Mouse (Mus musculus) c-Kit-positive CD71-positive TER-119-positive erythroid progenitor cells, embryonic 14.5 days (primary cell): Measurements from ENCODE around the gene Snap25.

Source experiments
- DNase-seq: peaks from one replicate; pipeline ENCODE4 v3.0.0-alpha.2; 2013; ENCODE audit warnings: low spot score

The Snap25 gene

DNA sequence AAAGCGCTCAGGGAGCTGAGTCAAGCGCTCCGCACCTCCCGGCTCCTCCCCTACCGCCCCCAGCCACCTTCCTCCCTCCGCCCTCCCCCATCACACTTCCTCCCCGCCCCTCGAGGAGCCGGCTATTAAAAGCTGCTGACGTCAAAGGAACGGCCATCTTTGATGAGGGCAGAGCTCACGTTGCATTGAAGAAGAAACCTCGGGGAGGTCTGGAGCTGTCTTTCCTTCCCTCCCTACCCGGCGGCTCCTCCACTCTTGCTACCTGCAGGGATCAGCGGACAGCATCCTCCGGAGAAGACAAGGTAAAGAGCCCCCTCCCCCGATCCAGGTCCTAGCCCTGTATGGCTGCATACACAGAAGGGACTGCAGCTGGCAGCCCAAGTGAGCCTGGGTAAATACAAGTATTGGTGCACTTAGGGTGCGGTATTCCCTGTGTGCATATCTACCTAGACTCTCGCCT is at the start of gene Snap25:
Snap25 (plus strand) TSS at position 155 of the 460 bp plus-strand sequence.
- DNase-seq, result no peak

GRCm38 (mm10) chr2:136666951-136667350 is 46.3 kb upstream of the Snap25 start:
- no peak for DNase-seq

DNA sequence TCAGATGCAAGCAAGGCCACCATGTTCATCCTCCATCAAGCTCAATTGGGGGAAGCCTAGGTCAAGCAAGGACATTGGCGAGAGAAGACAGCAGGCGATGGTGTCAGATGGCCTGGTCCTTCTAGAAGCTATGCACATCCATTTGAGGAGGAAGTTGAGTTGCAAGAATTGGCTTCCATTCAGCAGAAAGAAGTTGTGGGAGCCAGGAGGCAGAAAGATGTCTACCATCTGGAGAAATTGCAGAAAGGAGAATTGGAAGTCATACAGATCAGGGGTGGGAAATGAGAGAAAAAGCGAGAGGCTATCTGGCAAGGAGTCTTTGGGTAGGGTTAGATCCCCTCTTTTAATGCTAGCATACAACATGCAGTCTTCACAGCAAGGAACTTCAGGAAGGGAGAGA is 44.1 kb upstream of the Snap25 start:
- DNase-seq, result no peak

DNA sequence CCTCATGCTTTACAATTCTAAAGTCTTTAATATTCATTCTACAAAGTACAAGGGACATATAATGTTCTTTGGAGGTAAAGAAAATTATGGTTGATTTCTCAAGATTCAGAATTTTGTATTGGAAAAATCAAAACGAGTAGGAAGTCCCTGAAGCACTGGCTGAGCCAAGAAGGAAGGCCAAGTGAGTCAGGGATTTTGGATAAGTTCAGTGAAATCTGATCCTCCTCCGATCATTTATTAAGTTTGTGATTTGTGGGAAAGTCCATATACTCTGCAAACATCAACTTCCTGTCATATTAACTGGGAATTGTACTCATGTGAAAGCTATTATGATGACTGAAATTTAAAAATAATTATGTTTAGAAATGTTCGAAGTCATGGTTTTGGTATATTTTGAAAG is 43.6 kb upstream of the Snap25 start:
- no peak for DNase-seq

DNA sequence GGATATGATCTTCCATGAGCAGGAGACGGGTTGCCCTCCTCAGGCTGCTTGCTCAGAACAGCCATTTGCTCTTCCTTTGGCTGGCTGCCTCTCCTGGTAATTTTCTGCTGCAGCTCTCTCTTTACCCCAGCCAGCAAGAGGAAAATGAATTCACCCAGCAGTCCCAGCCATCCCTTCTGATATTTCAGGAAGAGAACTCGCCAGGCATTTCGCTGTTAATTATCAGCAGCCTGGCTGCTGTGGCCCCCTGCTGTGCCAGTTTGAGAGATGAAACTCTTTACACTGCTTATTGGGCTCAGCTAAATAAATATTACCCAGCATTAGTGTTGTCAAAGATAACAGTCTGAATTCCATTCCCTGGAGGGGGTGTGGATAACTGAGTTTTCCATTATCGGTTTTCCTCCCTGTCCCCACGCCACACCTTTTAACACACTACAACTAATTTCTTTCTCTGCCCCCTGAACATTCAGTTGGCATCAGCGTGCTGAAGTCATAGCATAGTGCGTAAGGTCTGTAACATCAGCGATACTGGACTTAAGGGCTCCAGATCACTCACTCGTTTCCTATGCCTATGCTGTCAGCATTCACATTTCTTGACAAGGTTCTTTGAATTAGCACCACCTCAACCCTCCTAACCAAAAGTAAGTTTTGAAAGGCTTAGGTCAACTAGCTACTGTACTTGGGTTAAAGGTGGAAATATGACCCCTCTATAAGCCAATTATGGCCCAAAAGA is 42.5 kb upstream of the Snap25 start:
- no peak for DNase-seq

- DNase-seq, result no peak
These were observed 39.0 kb upstream of the Snap25 start for GRCm38 (mm10) chr2:136674077-136674757.

- DNase-seq, result no peak
These were observed 37.1 kb upstream of the Snap25 start for GRCm38 (mm10) chr2:136676196-136676595.

GRCm38 (mm10) chr2:136676918-136677445 is 36.3 kb upstream of the Snap25 start:
- no peak for DNase-seq

- no peak for DNase-seq
These were observed 34.7 kb upstream of the Snap25 start for GRCm38 (mm10) chr2:136678321-136679161.

DNA sequence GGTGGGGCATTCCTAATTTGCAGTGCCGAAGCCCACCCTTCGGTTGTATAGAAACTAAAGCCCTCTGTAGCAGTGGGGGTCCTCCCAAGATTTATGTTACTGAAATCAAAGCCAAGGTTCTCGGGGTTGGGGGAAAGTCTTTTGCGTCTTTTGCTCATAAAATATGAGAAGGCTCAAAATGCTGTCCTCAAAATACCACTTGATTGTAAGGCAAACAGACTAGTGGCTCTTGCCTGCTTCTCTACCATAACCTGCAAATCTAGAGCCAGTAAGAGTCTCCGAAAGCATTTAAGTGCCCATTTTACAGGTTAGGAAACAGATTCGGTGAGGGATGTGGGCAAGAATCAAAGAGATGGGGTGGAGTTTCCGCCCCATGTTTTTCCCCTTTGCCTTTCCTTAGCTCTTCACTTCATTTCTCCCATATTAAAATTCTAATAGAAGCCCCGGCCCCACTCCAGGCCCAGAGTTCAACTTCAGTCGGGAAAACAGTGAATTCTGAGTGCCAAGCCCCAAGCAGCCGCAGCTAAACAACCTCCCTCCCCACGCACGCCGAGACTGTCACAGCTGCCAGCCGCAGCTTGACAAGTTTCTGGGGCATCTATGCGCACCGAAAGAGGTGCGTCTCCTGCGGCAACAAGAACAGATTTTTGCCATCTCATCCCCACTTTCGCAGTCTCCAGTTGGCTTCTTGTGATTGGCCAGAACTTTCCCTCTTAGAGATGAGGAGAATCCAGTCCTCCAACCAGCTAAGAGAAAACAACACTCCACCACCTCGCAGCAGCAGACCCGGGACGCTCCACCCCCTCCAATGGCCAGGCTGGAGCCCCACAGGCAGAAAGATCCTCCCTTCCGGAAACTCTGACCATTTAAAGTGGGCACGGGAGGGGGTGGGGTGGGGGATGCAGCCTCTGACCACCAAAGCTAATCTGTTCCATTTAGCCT is 33.7 kb upstream of the Snap25 start:
- DNase-seq, result no peak

- DNase-seq, result no peak
These were observed 30.9 kb upstream of the Snap25 start for GRCm38 (mm10) chr2:136682146-136682860.

DNA sequence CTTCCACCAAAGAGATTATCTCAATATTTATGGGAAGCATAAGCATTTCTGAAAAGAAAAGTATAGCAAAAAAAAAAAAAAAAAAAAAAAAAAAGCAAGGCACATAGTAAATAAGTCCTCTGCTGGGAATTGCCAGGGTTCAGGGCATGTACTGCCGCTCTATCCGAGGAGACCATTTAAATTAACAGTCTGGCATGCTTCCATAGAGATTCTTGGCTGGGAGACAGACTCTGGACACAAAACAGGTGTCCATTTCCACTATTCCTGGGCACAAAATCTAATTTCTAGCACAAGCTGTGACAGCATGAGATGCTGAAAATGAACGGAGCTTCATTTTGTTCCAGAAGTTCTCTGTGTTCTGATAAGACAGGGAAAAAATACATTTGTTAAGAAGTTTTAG is 27.1 kb upstream of the Snap25 start:
- DNase-seq, result no peak

DNA sequence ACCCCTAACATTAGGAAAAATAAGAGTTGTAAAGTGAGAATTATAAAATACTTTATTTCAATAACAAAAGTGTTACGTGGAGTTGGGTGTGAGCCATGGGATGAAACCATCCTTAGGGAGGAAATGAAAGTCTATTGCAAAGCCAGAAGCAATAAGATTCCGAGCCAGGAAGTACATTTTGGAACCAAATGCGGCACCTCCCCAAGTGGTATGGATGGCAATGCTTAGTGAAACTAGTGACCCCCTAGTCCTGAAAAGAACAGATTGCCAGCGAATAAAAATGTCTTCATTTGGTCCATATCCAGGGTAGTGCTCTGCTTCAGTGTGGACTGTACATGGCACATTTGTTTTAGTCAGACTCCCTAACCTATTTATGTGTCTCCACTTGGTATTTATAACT is 25.9 kb upstream of the Snap25 start:
- DNase-seq, result no peak

DNA sequence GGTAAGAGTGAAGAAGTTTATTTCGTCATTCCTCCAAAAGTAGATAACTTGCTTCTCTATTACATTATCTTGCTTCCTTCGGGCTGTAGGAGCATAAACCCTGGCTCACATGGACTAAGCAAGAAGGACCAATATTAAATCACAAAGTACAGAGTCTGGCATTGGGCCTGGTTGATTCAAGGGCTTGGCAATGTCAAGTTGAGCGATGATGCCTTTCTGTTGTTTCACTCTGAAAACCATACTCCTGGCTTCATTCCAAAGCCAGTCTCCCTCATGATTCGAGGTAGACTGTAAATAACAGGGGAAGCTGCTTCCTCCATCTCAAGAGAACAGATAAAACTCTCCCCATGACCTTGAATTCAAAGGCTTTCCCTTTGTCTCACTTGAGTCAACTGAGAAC is 23.8 kb upstream of the Snap25 start:
- DNase-seq, result no peak

DNA sequence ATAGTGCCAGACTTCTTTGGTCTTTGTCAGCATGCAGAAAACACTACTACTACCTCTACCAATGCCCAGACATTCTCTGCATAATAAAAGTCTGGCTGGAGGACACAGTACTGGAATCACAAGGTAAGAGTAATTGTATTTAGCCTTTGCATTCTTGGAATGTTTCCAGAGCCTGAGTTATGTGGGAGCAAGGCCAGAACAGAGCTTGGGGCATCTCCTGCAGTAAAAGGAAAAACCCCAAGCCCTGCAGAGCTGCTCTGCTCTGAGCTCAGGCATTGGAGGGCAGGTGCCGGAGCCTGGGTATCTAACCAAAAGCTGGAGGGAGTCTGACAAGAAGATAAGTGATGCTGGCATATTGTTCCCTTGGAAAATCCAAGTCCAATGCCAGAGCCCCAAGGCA is 21.6 kb upstream of the Snap25 start:
- DNase-seq, result no peak

GRCm38 (mm10) chr2:136699429-136700227 is 13.6 kb upstream of the Snap25 start:
- DNase-seq, result no peak

DNA sequence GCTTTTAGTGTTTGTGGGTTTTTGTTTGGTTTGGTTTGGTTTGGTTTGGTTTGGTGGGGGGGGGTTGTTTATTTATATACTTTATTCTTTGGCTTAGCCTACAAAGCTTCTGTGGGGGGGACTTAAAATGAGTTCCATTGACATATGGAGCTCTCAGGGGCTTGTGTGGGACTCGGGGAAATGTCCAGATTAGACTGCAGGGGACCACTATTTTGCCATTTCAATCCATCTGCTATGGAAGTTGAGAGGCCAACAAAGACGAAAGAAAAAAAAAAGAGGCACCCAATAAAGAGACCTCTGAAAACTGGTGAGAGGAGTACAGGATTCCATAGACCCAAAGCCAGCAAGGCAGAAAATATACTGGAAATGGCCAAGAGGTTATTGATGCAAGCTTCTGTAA is 9.9 kb upstream of the Snap25 start:
- no peak for DNase-seq

DNA sequence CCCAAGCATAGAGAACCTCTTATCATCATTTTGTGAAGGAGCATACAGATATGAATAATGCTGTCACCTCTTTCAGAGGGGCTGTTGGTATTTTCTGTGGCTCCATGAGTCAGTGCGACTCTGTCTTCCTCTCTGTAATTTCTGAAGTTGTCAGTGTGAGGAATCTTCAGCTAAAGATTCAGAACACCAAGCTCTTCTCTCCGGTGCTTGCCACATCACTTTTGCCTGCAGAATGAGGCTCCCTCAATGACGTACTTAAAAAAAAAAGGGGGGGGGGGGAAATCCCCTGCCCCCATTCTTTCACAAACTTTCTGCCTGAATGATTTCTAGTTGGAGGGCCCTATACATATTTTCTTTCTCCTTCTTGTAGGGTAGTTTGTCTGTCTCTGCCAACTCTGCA is 2.1 kb upstream of the Snap25 start:
- DNase-seq, result no peak

DNA sequence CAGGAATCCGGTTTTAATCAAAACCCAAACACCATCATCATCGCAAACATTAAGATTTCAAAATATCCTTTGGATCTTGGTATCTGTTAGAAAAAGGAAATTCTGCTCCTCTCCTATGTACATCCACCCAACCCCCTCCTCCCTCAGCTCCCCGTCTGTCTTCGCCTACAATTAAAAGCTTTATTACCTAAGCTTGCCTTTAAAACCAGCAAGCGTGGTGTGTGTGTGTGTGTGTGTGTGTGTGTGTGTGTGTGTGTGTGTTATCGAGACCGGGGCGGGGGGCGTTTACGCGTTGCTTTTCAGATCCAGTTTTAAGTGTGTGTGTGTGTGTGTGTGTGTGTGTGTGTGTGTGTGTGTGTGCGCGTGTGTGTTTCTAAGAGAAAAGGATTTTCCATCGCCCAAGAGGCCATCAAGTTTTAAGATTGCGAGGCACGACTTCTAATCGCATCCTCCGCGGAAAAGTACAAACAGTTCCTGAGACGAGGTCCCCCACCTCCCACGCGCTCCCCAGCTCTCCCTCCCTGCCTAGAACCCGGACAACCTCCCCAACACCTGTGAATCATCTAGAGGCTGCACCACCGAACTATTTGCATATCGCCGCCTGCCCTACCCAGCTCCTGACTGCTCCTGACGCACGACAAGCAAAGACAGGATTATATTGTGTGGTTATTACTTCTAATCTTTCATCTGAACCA is 1.4 kb upstream of the Snap25 start:
- DNase-seq, result no peak
